Comparison of ENCODE assay signal across 8 mouse cellular contexts in the genomic region with DNA sequence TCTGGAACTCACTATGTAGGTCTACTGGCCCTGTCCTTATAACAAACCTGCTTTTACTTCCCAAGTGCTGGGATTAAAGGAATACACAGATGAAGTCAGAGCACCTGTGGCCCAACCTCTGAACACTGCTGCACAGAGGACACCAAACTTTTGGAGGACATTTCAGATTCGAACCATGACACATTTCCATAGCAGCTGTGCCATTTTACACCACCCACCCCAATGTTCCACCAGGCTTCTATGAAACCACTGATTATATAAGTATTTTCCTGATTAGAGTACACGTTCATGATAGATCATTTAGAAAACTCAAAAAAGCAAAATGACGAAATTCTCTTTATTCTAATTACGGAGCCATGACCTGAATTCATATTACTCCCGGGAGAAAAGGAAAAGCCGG. TPM values are rescaled to one million over a fixed set of nuclear protein-coding genes. Genes with fewer than 3 reads are reported as not detected.
A peak's percentile ranks its signal among the peaks of the same experiment; 100 is the strongest.
DNase-seq lines count a peak whose midpoint lies in the region; ATAC-seq and TF ChIP-seq lines count a peak whose summit lies in the region.

No protein-coding gene starts in this region.

- H3K4me2 ChIP-seq in forebrain, postnatal 0 days (ENCODE audit: low read depth): peak overlapping the region; percentile 91
- peak overlapping the region; percentile 82 for H3K4me2 ChIP-seq in liver, embryonic 14.5 days (ENCODE audit: low read depth)

- TF ChIP-seq EP300 in liver, embryonic 14.5 days (IDR thresholded peaks at IDR 0.05; ENCODE audit: low read depth): no peak

- 0 out of 2 replicates have a peak, but pooled peaks have one; percentile 2 for ATAC-seq in forebrain, postnatal 0 days
- no peak for ATAC-seq in liver, embryonic 14.5 days (ENCODE audit: insufficient read depth)

- H3K27ac ChIP-seq in bone marrow macrophage, adult 2 months (ENCODE audit: insufficient read depth, low read depth, low read length): peak overlapping the region; percentile 96
- H3K27ac ChIP-seq in forebrain, postnatal 0 days (ENCODE audit: low read depth, low read length): peak overlapping the region; percentile 54; the same call in 1 of the 2 replicates
- H3K27ac ChIP-seq in liver, embryonic 14.5 days: peak overlapping the region; percentile 78

- peaks cover 30% of the 10 kb centered on the region for H3K4me1 ChIP-seq in bone marrow macrophage, adult 2 months (ENCODE audit: control insufficient read depth, insufficient read depth, low read length)
- 0 out of 2 replicates have a peak, but pooled peaks cover 5% of the 10 kb centered on the region for H3K4me1 ChIP-seq in forebrain, postnatal 0 days (ENCODE audit: insufficient read depth)
- H3K4me1 ChIP-seq in liver, embryonic 14.5 days (replicated peaks; ENCODE audit: control insufficient read depth in 2 of 2, insufficient read depth in 2 of 2, low read length in 1 of 2): peaks cover 16 to 27% of the 10 kb centered on the region in 2 experiments

- H3K9ac ChIP-seq in forebrain, postnatal 0 days: peak overlapping the region; percentile 59
- peak overlapping the region; percentile 85 for H3K9ac ChIP-seq in liver, embryonic 14.5 days (replicated peaks)

- H3K36me3 ChIP-seq in forebrain, postnatal 0 days (ENCODE audit: insufficient read depth): no peaks in the 10 kb centered on the region
- peaks cover 26% of the 10 kb centered on the region for H3K36me3 ChIP-seq in liver, embryonic 14.5 days (replicated peaks; ENCODE audit: control insufficient read depth, insufficient read depth, low read depth)

- H3K27me3 ChIP-seq in forebrain, postnatal 0 days (ENCODE audit: insufficient read depth, low read length): no peaks in the 10 kb centered on the region
- H3K27me3 ChIP-seq in liver, embryonic 14.5 days (ENCODE audit: control insufficient read depth, insufficient read depth, low read length): no peaks in the 10 kb centered on the region

- no peak for TF ChIP-seq POLR2A in bone marrow macrophage, adult 2 months (IDR thresholded peaks at IDR 0.05; ENCODE audit: borderline replicate concordance, low read depth, low read length)

- WGBS in forebrain, postnatal 0 days: 59% methylated on average over 6 of the region's 6 CpGs
- WGBS in liver, embryonic 14.5 days (ENCODE audit: insufficient replicate concordance): 33% methylated on average over 6 of the region's 6 CpGs

- no peaks in the 10 kb centered on the region for H3K9me3 ChIP-seq in forebrain, postnatal 0 days (ENCODE audit: low read length)
- H3K9me3 ChIP-seq in liver, embryonic 14.5 days (ENCODE audit: control insufficient read depth, low read length): no peaks in the 10 kb centered on the region

- TF ChIP-seq CTCF in bone marrow macrophage, adult 2 months (IDR thresholded peaks at IDR 0.05; ENCODE audit: low read depth, low read length): no peak
- no peak for TF ChIP-seq CTCF in forebrain, postnatal 0 days (IDR thresholded peaks at IDR 0.05; ENCODE audit: low read depth)
- no peak for TF ChIP-seq CTCF in liver, embryonic 14.5 days (IDR thresholded peaks at IDR 0.05; ENCODE audit: low read depth)

- DNase-seq in layer of hippocampus, adult 11-12 months (ENCODE audit: low spot score): peak; percentile 45
- DNase-seq in layer of hippocampus, postnatal 25 days (ENCODE audit: extremely low spot score in 1 of 2, low spot score in 1 of 2): no peak
- DNase-seq in forebrain, postnatal 0 days: no peak
- no peak for DNase-seq in liver, embryonic 14.5 days (ENCODE audit: low read depth in 3 of 3, low spot score in 3 of 3)
- no peak for DNase-seq in spleen, postnatal 14 days (ENCODE audit: low spot score in 2 of 2)
- no peak for DNase-seq in ovary, postnatal 14 days (ENCODE audit: low spot score)
- no peak for DNase-seq in gastrocnemius, adult 18-20 months (ENCODE audit: low spot score)

- peak overlapping the region; percentile 51 for H3K4me3 ChIP-seq in bone marrow macrophage, adult 2 months (ENCODE audit: insufficient read depth, low read length)
- H3K4me3 ChIP-seq in forebrain, postnatal 0 days (ENCODE audit: low read depth, low read length): peak overlapping the region; percentile 64
- H3K4me3 ChIP-seq in liver, embryonic 14.5 days (ENCODE audit: insufficient read depth in 1 of 2, low read depth in 2 of 2, low read length in 2 of 2): peak overlapping the region; percentile 97 to 98

RNA-seq across cellular contexts. Expression of a gene that starts 0.6 kb away (rescaled TPM):
- 1 to 10 TPM; 3.8 to 3.9 TPM for total RNA-seq in layer of hippocampus, postnatal 25 days (2021)
- 81.0 and 87.8 TPM in 2 replicates for polyA plus RNA-seq in bone marrow macrophage, adult 2 months (2012; ENCODE audit: insufficient read depth, insufficient read length, missing spikeins)
- 15.1 and 15.5 TPM in 2 replicates for total RNA-seq in forebrain, postnatal 0 days (2014; rRNA removed)
- 42.4 and 45.5 TPM in 2 replicates for polyA plus RNA-seq in forebrain, postnatal 0 days (2015; fragmentation: Nextera tagmentation; extraction: Ambion mirVana)
- polyA plus RNA-seq in liver, embryonic 14.5 days (2012; rRNA removed): 116 and 122 TPM in 2 replicates
- 209 and 236 TPM in 2 replicates for polyA plus RNA-seq in liver, embryonic 14.5 days (2014; fragmentation: Nextera tagmentation; extraction: Ambion mirVana)
- 1 to 10 TPM in 1 of 2 experiments, under 1 TPM in 1; 0.96 to 2.5 TPM for total RNA-seq in gastrocnemius, adult 18-20 months (2021)

RNA-seq across cellular contexts. Expression of a gene that starts 18.2 kb away (rescaled TPM):
- 10 to 100 TPM; 34.7 to 35.3 TPM for total RNA-seq in layer of hippocampus, postnatal 25 days (2021)
- polyA plus RNA-seq in bone marrow macrophage, adult 2 months (2012; ENCODE audit: insufficient read depth, insufficient read length, missing spikeins): 77.3 and 78.2 TPM in 2 replicates
- 31.5 and 48.7 TPM in 2 replicates for total RNA-seq in forebrain, postnatal 0 days (2014; rRNA removed)
- 19.2 and 24.3 TPM in 2 replicates for polyA plus RNA-seq in forebrain, postnatal 0 days (2015; fragmentation: Nextera tagmentation; extraction: Ambion mirVana)
- polyA plus RNA-seq in liver, embryonic 14.5 days (2012; rRNA removed): 10.1 and 12.2 TPM in 2 replicates
- polyA plus RNA-seq in liver, embryonic 14.5 days (2014; fragmentation: Nextera tagmentation; extraction: Ambion mirVana): 9.9 and 10.2 TPM in 2 replicates
- 10 to 100 TPM; 11.3 to 11.9 TPM for total RNA-seq in gastrocnemius, adult 18-20 months (2021)

RNA-seq across cellular contexts. Expression of a gene that starts 45.4 kb away (rescaled TPM):
- 10 to 100 TPM; 40.5 to 46.6 TPM for total RNA-seq in layer of hippocampus, postnatal 25 days (2021)
- not detected in 2 replicates for polyA plus RNA-seq in bone marrow macrophage, adult 2 months (2012; ENCODE audit: insufficient read depth, insufficient read length, missing spikeins)
- 274 and 315 TPM in 2 replicates for total RNA-seq in forebrain, postnatal 0 days (2014; rRNA removed)
- polyA plus RNA-seq in forebrain, postnatal 0 days (2015; fragmentation: Nextera tagmentation; extraction: Ambion mirVana): 272 and 290 TPM in 2 replicates
- 0.15 and 0.49 TPM in 2 replicates for polyA plus RNA-seq in liver, embryonic 14.5 days (2012; rRNA removed)
- 0.10 and 0.23 TPM in 2 replicates for polyA plus RNA-seq in liver, embryonic 14.5 days (2014; fragmentation: Nextera tagmentation; extraction: Ambion mirVana)
- total RNA-seq in gastrocnemius, adult 18-20 months (2021): 1 to 10 TPM in 1 of 2 experiments, under 1 TPM in 1; 0.62 to 1.3 TPM

Comparison
In these comparisons a context has a peak if more than half of its experiments do, and no peak if none do; other contexts are left out.
1. RNA of a gene that starts 45.4 kb away (total RNA-seq): 274 to 315 TPM in forebrain, postnatal 0 days and 40.5 to 46.6 TPM in layer of hippocampus, postnatal 25 days; 0.62 to 1.3 TPM in gastrocnemius, adult 18-20 months; every median in the first group is over 10 times any median in the second.
2. Peak in every context shown above with its lines, with median percentiles within 50 percentile points of each other: H3K27ac ChIP-seq and H3K4me3 ChIP-seq.